Mouse (Mus musculus) neural tube, embryonic 11.5 days (tissue): ENCODE results near the gene Zfp1. TPM values are rescaled to one million over a fixed set of nuclear protein-coding genes. Genes with fewer than 3 reads are reported as not detected.

Experiments used
- ATAC-seq: fragments of 200-750 bp; cut with Nextera tagmentation; 2 replicates; pipeline ENCODE4 v1.8.0; 2017; ENCODE audit warnings: moderate number of reproducible peaks, mild to moderate bottlenecking, moderate TSS enrichment, moderate library complexity; ENCODE audit not compliant: insufficient read depth, low FRiP score, low TSS enrichment
- DNase-seq: peaks from one replicate; pipeline ENCODE4 v3.0.0-alpha.2; 2015; ENCODE audit warnings: low spot score
- H3K27ac ChIP-seq: fragments of 300-500 bp; sonication (generic); 2 replicates; pipeline ENCODE4 v1.5.1; 2014; ENCODE audit warnings: low read depth, mild to moderate bottlenecking, low read length
- H3K27me3 ChIP-seq: fragments of 300-500 bp; sonication (generic); 2 replicates; pipeline ENCODE4 v1.6.1; 2014; ENCODE audit warnings: mild to moderate bottlenecking, low read length, mixed read lengths; ENCODE audit not compliant: control insufficient read depth, insufficient read depth
- H3K36me3 ChIP-seq: fragments of 300-500 bp; sonication (generic); 2 replicates; pipeline ENCODE4 v1.6.1; 2014; ENCODE audit warnings: mild to moderate bottlenecking, low read length, moderate library complexity, mixed read lengths; ENCODE audit not compliant: control insufficient read depth, insufficient read depth
- H3K4me1 ChIP-seq: fragments of 300-500 bp; sonication (generic); 2 replicates; pipeline ENCODE4 v1.6.1; 2014; ENCODE audit warnings: low read length, mixed read lengths; ENCODE audit not compliant: control insufficient read depth, insufficient read depth
- H3K4me2 ChIP-seq: fragments of 300-500 bp; sonication (generic); 2 replicates; pipeline ENCODE4 v1.6.1; 2014; ENCODE audit warnings: low read depth, mild to moderate bottlenecking, moderate library complexity
- H3K4me3 ChIP-seq: fragments of 300-500 bp; sonication (generic); 2 replicates; pipeline ENCODE4 v1.5.1; 2014; ENCODE audit warnings: low read depth, low read length
- H3K9ac ChIP-seq: fragments of 300-500 bp; sonication (generic); 2 replicates; pipeline ENCODE4 v1.6.1; 2014; ENCODE audit warnings: mild to moderate bottlenecking, low read length
- H3K9me3 ChIP-seq: fragments of 300-500 bp; sonication (generic); 2 replicates; pipeline ENCODE4 v1.6.1; 2016; ENCODE audit warnings: low read length; ENCODE audit not compliant: control insufficient read depth
- WGBS: fragments of 180-500 bp; shearing (Covaris S2); extraction: QIAGEN DNeasy Blood & Tissue Kit; methylation state at CpG from one replicate; pipeline ENCODE4 v1.1.7; 2014; 5-methylcytosine and 5-hydroxymethylcytosine counted together
- polyA plus RNA-seq: library from polyadenylated mRNA; unstranded; fragments of >200 nt; fragmentation: Nextera tagmentation; extraction: Ambion mirVana; gene quantifications from 2 replicates; pipeline ENCODE4 v1.2.1, GENCODE M21; 2014

Gene Zfp1
- polyA plus RNA-seq, 1 experiment from 2014 or later: 22.3 TPM

- Histone ChIP-seq H3K27ac (no peak overlapping the region), H3K36me3 (peaks cover 19% of the 10 kb centered on the region), H3K4me3 (no peak overlapping the region), H3K9me3 (no peaks in the 10 kb centered on the region), H3K27me3 (no peaks in the 10 kb centered on the region), H3K9ac (no peak overlapping the region), H3K4me1 (no peaks in the 10 kb centered on the region), H3K4me2 (no peak overlapping the region)
- DNase-seq (no peak), ATAC-seq (no peak)
- 84% methylated on average over 1 of the region's 1 CpGs for WGBS
Measured at GRCm38 (mm10) chr8:111709223-111709622, 66.0 kb downstream of the Zfp1 start.

DNA sequence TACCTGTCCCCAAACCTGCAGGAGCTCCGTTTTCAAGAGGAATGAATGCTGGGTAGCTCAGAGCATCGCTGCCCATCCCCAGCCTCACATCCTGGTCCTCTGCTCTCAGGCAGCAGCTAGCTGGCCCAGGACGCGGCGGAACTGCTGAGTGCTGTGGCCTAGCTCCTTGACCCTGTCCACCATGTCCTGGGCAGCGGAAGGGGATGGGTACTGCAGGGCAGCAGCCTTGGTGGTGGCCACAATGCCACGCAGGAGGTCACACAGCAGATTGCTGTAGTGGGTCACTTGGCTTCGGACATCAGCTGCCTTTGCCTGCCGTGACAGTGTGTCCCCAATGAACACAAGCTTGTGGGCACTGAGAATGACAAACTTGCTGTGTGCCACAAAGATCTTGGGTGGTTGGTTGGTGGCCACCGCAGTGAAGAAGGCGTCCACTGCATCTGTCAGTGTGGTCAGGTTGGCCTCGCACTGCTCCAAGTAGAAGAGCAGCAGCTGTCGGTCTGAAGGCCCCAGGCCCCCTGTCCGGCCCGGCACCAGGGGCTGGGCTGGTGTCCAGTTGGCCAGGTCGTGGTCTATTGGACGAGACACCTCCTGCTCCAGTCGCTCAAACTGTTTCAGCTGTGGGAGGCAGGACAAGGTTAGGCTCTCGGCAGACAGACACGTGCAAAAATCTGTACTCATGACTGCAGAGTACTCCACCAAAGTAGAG is 67.7 kb downstream of the Zfp1 start:
- no peak overlapping the region for H3K4me2 ChIP-seq
- H3K4me3 ChIP-seq: no peak overlapping the region
- no peaks in the 10 kb centered on the region for H3K27me3 ChIP-seq
- peaks cover 23% of the 10 kb centered on the region for H3K36me3 ChIP-seq
- no peak for DNase-seq
- H3K4me1 ChIP-seq: peaks cover under 1% of the 10 kb centered on the region; the same call in 1 of the 2 replicates
- H3K9ac ChIP-seq: no peak overlapping the region
- ATAC-seq: no peak
- 92% methylated on average over 20 of the region's 20 CpGs for WGBS
- no peaks in the 10 kb centered on the region for H3K9me3 ChIP-seq
- no peak overlapping the region for H3K27ac ChIP-seq

GRCm38 (mm10) chr8:111712135-111712534 is 68.9 kb downstream of the Zfp1 start:
- no peak for ATAC-seq
- Histone ChIP-seq H3K4me1 (peaks cover 12% of the 10 kb centered on the region), H3K27ac (no peak overlapping the region), H3K9me3 (no peaks in the 10 kb centered on the region), H3K4me3 (no peak overlapping the region), H3K36me3 (peaks cover 23% of the 10 kb centered on the region), H3K4me2 (no peak overlapping the region), H3K9ac (no peak overlapping the region), H3K27me3 (no peaks in the 10 kb centered on the region)
- no peak for DNase-seq
- WGBS: 72% methylated on average over 9 of the region's 9 CpGs

DNA sequence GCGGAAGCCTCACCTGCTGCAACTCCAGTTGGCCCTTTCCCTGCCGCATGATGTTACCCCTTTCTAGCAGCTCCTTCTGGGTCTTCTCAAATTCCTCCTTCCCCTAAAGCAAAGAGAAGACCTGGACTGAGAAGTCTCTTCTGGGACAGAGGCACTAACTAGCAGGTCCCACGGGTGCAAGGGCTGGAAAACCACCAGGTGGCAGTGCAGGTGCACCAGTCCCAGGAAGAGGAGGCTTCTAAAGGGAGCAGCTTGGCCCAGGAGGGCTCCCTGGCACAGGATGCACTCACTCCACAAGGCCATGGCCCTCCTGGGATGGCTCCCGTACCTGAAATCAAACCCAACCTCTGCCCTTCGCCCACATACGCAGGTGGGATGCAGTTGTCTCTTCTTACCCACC is 69.4 kb downstream of the Zfp1 start:
- ATAC-seq (no peak), DNase-seq (peak; percentile 65)
- Histone ChIP-seq H3K4me1 (peaks cover 17% of the 10 kb centered on the region), H3K9me3 (no peaks in the 10 kb centered on the region), H3K9ac (no peak overlapping the region), H3K36me3 (peaks cover 23% of the 10 kb centered on the region), H3K4me2 (no peak overlapping the region), H3K27ac (no peak overlapping the region), H3K27me3 (no peaks in the 10 kb centered on the region), H3K4me3 (no peak overlapping the region)
- WGBS: 78% methylated on average over 6 of the region's 6 CpGs

DNA sequence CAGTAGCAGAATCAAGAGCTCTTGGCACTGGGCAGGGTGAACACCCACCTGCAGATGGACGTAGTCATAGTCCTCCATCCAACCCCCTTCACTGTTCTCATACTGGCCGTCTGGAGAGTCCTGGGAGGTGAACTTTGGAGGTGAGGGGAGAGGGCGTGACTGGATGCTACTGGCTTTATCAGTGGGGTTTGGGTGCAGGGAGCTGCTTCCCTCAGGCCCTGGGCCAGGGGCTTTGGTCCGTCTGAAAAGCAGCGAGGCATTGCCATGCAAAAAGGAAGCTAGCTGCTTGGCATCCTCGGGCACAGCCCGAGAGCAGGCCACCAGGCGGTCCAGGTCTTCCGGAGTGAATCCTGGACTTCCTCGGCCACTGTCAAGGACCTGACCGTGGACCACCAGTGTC is 70.1 kb downstream of the Zfp1 start:
- no peaks in the 10 kb centered on the region for H3K9me3 ChIP-seq
- peaks cover 23% of the 10 kb centered on the region for H3K4me1 ChIP-seq
- H3K27me3 ChIP-seq: no peaks in the 10 kb centered on the region
- ATAC-seq (no peak), DNase-seq (no peak)
- 94% methylated on average over 11 of the region's 11 CpGs for WGBS
- H3K27ac ChIP-seq: no peak overlapping the region
- H3K36me3 ChIP-seq: peaks cover 23% of the 10 kb centered on the region
- no peak overlapping the region for H3K4me2 ChIP-seq
- H3K4me3 ChIP-seq: no peak overlapping the region
- H3K9ac ChIP-seq: no peak overlapping the region

DNA sequence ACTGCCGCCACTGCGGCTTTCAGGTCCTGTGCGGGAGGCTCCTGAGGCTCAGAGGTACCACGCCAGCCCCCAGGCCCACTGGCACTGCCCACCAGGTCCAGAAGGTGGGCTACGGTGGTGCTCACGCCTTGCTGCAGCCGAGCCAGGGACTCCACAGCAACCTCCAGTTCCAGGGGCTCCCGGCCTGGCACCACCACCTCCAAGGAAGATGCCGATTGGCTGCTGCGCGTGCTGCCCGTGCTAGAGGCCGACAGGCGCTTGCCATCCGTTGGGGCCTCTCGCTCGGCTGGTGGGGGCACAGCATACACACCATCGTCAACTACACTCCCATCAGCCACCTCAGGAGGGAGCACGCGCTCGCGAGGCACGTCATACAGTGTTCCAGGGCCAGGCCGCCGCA is 70.6 kb downstream of the Zfp1 start:
- Histone ChIP-seq H3K9me3 (no peaks in the 10 kb centered on the region), H3K4me1 (peaks cover 23% of the 10 kb centered on the region), H3K27me3 (no peaks in the 10 kb centered on the region), H3K4me3 (no peak overlapping the region), H3K9ac (no peak overlapping the region), H3K36me3 (peaks cover 21% of the 10 kb centered on the region), H3K4me2 (no peak overlapping the region), H3K27ac (no peak overlapping the region)
- no peak for ATAC-seq
- WGBS: 94% methylated on average over 25 of the region's 25 CpGs
- DNase-seq: no peak

DNA sequence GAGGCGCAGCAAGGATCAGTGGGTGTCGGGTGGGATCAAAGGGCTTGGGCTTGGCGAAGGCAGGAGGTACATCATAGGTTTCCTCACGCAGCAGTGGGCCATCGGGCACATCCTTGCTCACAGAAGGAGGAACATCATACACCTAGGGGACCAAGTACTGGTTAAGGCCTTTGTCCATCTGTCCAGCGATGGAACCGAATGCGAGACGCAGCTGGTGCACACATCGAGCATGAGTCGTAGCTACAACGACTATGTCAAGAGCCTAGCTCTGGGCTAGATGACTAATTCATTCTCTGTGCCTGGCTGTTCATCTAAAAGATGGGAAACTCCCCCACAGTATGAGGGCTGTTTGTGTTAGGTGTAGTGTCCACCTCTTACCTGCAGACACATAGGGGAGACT is 71.1 kb downstream of the Zfp1 start:
- DNase-seq (no peak), ATAC-seq (no peak)
- Histone ChIP-seq H3K4me1 (peaks cover 23% of the 10 kb centered on the region), H3K4me2 (no peak overlapping the region), H3K9ac (no peak overlapping the region), H3K27me3 (no peaks in the 10 kb centered on the region), H3K27ac (no peak overlapping the region), H3K9me3 (no peaks in the 10 kb centered on the region), H3K36me3 (peaks cover 21% of the 10 kb centered on the region), H3K4me3 (no peak overlapping the region)
- 96% methylated on average over 12 of the region's 12 CpGs for whole genome bisulfite sequencing

GRCm38 (mm10) chr8:111715514-111715913 is 72.3 kb downstream of the Zfp1 start:
- H3K4me2 ChIP-seq: no peak overlapping the region
- no peak for DNase-seq
- no peak for ATAC-seq
- no peak overlapping the region for H3K4me3 ChIP-seq
- WGBS: 86% methylated on average over 13 of the region's 13 CpGs
- no peak overlapping the region for H3K27ac ChIP-seq
- peaks cover 16% of the 10 kb centered on the region for H3K36me3 ChIP-seq
- no peaks in the 10 kb centered on the region for H3K27me3 ChIP-seq
- H3K9ac ChIP-seq: no peak overlapping the region
- no peaks in the 10 kb centered on the region for H3K9me3 ChIP-seq
- peaks cover 23% of the 10 kb centered on the region for H3K4me1 ChIP-seq
